Mouse (Mus musculus) spleen, postnatal 4 days (tissue): ENCODE results near the gene Sppl2b.
A peak's percentile ranks its signal among the peaks of the same experiment; 100 is the strongest.

ENCODE experiments used
- DNase-seq, 2 experiments: peaks; one replicate each; pipeline ENCODE4 v3.0.0; 2022; ENCODE audit warnings: low spot score in 2 of 2

Sppl2b gene

GRCm38 (mm10) chr10:80917779-80918434 is 62.8 kb downstream of the Sppl2b start, which contains the start of gene Lmnb2:
TSS of gene Lmnb2 (minus strand) at chr10:80918245.
- DNase-seq, result peak; percentile 60 to 85
